Mouse (Mus musculus) limb, embryonic 12.5 days (tissue): ENCODE measurements at regions not wholly inside any gene's neighbourhood (a gene's known extent, or its start where the extent isn't known, plus 50 kb on each side); places are given as distances from the start of the nearest gene placed in this dataset.

Experiments
- ATAC-seq: fragments of 200-750 bp; cut with Nextera tagmentation; 2 replicates; pipeline ENCODE4 v1.8.0; 2017; ENCODE audit warnings: low read depth, moderate TSS enrichment; ENCODE audit not compliant: insufficient number of reproducible peaks, insufficient read depth, low FRiP score, low TSS enrichment
- H3K27ac ChIP-seq: fragments of 300-500 bp; sonication (generic); 2 replicates; pipeline ENCODE4 v1.5.1; 2016; ENCODE audit warnings: mild to moderate bottlenecking, moderate library complexity
- H3K27me3 ChIP-seq: fragments of 300-500 bp; sonication (generic); 2 replicates; pipeline ENCODE4 v1.6.1; 2016; ENCODE audit warnings: mild to moderate bottlenecking, moderate library complexity
- H3K36me3 ChIP-seq: fragments of 300-500 bp; sonication (generic); 2 replicates; pipeline ENCODE4 v1.6.1; 2016; ENCODE audit warnings: mild to moderate bottlenecking, moderate library complexity
- H3K4me1 ChIP-seq: fragments of 300-500 bp; sonication (generic); replicated peaks from 2 replicates; pipeline ENCODE4 v1.6.1; 2016
- H3K4me2 ChIP-seq: fragments of 300-500 bp; sonication (generic); 2 replicates; pipeline ENCODE4 v1.6.1; 2016; ENCODE audit warnings: mild to moderate bottlenecking, moderate library complexity
- H3K4me3 ChIP-seq: fragments of 300-500 bp; sonication (generic); replicated peaks from 2 replicates; pipeline ENCODE4 v1.5.1; 2016; ENCODE audit warnings: mild to moderate bottlenecking
- H3K9ac ChIP-seq: fragments of 300-500 bp; sonication (generic); replicated peaks from 2 replicates; pipeline ENCODE4 v1.6.1; 2016; ENCODE audit warnings: mild to moderate bottlenecking, moderate library complexity
- H3K9me3 ChIP-seq: fragments of 300-500 bp; sonication (generic); 2 replicates; pipeline ENCODE4 v1.6.1; 2016; ENCODE audit warnings: mild to moderate bottlenecking, moderate library complexity
- WGBS: fragments of 180-500 bp; shearing (Covaris S2); methylation state at CpG from one replicate; pipeline ENCODE4 v1.1.7; 2016; 5-methylcytosine and 5-hydroxymethylcytosine counted together

- Histone ChIP-seq H3K27me3 (no peaks in the 10 kb centered on the region), H3K4me3 (no peak overlapping the region), H3K9ac (no peak overlapping the region), H3K9me3 (no peaks in the 10 kb centered on the region; the same call in 1 of the 2 replicates), H3K36me3 (no peaks in the 10 kb centered on the region), H3K27ac (no peak overlapping the region), H3K4me1 (no peaks in the 10 kb centered on the region), H3K4me2 (no peak overlapping the region)
- WGBS, result 52% methylated on average over 3 of the region's 3 CpGs
- no peak for ATAC-seq
Observed at GRCm38 (mm10) chr3:137482546-137482945, 138.9 kb upstream of the Ddit4l start.

GRCm38 (mm10) chr3:137482971-137483370, 138.4 kb upstream of the Ddit4l start:
- ATAC-seq, result no peak
- H3K4me3 ChIP-seq, result no peak overlapping the region

DNA sequence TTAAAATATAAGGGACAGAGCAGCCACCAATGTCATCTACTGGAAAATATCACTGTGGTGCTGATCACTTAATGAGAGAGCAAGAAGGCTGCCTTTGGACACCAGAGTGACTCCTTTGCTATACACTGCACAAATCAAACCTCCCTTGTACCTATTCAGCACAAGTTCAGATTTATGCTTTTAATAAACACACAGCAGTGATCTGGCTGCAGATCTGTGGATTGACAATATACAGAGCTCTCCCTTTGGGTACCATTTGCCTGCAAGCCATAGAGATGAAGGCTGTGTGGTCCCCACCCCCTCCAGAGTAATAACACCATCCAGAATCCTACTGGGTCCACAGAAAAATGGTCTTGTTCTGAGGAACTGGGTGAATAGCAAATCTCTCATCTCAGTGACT, 131.8 kb upstream of the Ddit4l start:
- no peak overlapping the region for H3K4me2 ChIP-seq
- no peak for ATAC-seq

More at GRCm38 (mm10) chr3:137482971-137483370, 138.4 kb upstream of the Ddit4l start:
- 68% methylated on average over 4 of the region's 4 CpGs for WGBS
- Histone ChIP-seq H3K27me3 (no peaks in the 10 kb centered on the region), H3K36me3 (no peaks in the 10 kb centered on the region), H3K4me2 (no peak overlapping the region), H3K4me1 (no peaks in the 10 kb centered on the region), H3K27ac (no peak overlapping the region), H3K9ac (no peak overlapping the region), H3K9me3 (no peaks in the 10 kb centered on the region)

DNA sequence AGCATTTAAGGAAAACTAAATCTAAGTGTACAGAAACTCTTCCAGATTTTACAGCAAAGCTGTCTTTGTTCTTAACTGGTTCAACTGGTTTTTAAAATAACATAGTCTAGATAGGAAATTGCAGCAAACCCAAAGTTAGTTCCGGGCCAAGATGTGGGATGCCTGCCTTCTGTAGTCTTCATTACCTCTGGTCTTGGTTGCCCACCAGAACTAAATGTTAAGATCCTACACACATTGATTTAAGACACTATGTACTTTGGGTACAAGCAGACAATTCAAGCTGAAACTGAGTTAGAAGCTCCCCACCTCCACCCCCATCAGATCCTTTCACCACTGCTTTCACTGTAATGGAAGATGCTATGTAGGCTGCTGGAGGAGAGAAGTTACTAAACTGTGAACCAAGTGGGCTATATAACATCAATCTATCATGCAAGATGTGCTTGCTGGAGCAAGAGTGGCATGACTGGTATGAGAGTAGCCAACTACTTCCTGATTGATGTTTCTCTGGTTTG, 129.8 kb upstream of the Ddit4l start:
- H3K9ac ChIP-seq, result no peak overlapping the region
- H3K27me3 ChIP-seq, result no peaks in the 10 kb centered on the region
- H3K9me3 ChIP-seq, result no peaks in the 10 kb centered on the region
- WGBS, result 80% methylated on average over 1 of the region's 1 CpGs
- no peak overlapping the region for H3K27ac ChIP-seq
- H3K4me1 ChIP-seq, result no peaks in the 10 kb centered on the region
- ATAC-seq, result no peak
- no peak overlapping the region for H3K4me3 ChIP-seq
- H3K4me2 ChIP-seq, result no peak overlapping the region
- H3K36me3 ChIP-seq, result no peaks in the 10 kb centered on the region

More for the DNA sequence above, 131.8 kb upstream of the Ddit4l start:
- Histone ChIP-seq H3K27ac (no peak overlapping the region), H3K9me3 (no peaks in the 10 kb centered on the region), H3K9ac (no peak overlapping the region), H3K4me3 (no peak overlapping the region), H3K4me1 (no peaks in the 10 kb centered on the region), H3K36me3 (no peaks in the 10 kb centered on the region), H3K27me3 (no peaks in the 10 kb centered on the region)

GRCm38 (mm10) chr3:137498343-137498742, 123.1 kb upstream of the Ddit4l start:
- Histone ChIP-seq H3K9ac (no peak overlapping the region), H3K27ac (no peak overlapping the region), H3K4me3 (no peak overlapping the region), H3K27me3 (no peaks in the 10 kb centered on the region), H3K36me3 (no peaks in the 10 kb centered on the region), H3K9me3 (no peaks in the 10 kb centered on the region), H3K4me2 (no peak overlapping the region), H3K4me1 (no peaks in the 10 kb centered on the region)
- 97% methylated on average over 3 of the region's 3 CpGs for WGBS
- no peak for ATAC-seq

- H3K27ac ChIP-seq, result no peak overlapping the region
- 91% methylated on average over 1 of the region's 1 CpGs for WGBS
Observed at GRCm38 (mm10) chr3:137511283-137511682, 110.1 kb upstream of the Ddit4l start.

DNA sequence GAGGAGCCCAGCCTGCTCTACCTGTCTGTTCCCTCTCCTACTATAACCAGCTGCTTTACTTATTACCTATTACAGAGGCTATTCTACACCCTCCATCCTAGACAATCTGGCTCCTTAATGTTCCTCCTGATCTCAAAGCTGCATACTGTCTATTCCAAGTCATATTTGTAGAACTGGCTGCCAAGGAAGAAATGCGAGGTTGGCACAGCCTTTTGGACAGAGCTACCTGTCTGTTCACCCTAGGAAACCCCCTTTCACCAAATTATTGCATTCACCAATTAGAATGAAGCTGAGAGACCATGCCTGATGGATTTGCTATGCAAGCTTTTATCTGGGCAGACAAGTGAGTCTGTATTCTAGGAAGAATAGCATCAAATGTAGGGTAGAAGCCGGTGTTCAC, 109.0 kb upstream of the Ddit4l start:
- Histone ChIP-seq H3K36me3 (no peaks in the 10 kb centered on the region), H3K9me3 (no peaks in the 10 kb centered on the region), H3K4me2 (no peak overlapping the region), H3K27me3 (no peaks in the 10 kb centered on the region), H3K4me1 (peaks cover 8% of the 10 kb centered on the region), H3K9ac (no peak overlapping the region), H3K27ac (no peak overlapping the region), H3K4me3 (no peak overlapping the region)
- WGBS, result 87% methylated on average over 2 of the region's 2 CpGs
- no peak for ATAC-seq

More at GRCm38 (mm10) chr3:137511283-137511682, 110.1 kb upstream of the Ddit4l start:
- Histone ChIP-seq H3K4me1 (peaks cover 6% of the 10 kb centered on the region), H3K4me2 (no peak overlapping the region), H3K9ac (no peak overlapping the region), H3K9me3 (no peaks in the 10 kb centered on the region), H3K36me3 (no peaks in the 10 kb centered on the region), H3K4me3 (no peak overlapping the region), H3K27me3 (no peaks in the 10 kb centered on the region)
- no peak for ATAC-seq

DNA sequence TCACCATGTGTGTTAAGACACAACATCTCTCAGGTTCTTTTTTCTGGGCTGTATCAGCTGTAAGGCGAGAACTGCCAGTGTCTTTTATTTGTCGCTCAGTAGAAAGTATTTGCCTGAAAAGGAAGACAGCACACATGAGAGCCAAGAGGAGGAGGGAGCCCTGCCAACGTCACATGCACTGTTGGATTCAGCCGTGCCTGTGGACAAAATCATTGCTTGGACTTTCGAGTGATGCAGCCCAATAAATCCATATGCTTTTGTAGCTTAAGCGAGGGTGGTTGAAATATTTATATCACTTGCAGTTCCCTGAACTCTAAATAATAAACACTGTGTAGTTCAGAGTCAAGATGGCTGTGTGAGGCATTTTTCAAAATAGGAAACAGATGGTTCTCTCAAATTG, 108.4 kb upstream of the Ddit4l start:
- Histone ChIP-seq H3K9me3 (no peaks in the 10 kb centered on the region), H3K4me1 (peaks cover 14% of the 10 kb centered on the region), H3K36me3 (no peaks in the 10 kb centered on the region), H3K4me3 (no peak overlapping the region), H3K4me2 (no peak overlapping the region), H3K27me3 (no peaks in the 10 kb centered on the region), H3K9ac (no peak overlapping the region), H3K27ac (no peak overlapping the region)
- ATAC-seq, result no peak
- 37% methylated on average over 6 of the region's 6 CpGs for WGBS

- no peak overlapping the region for H3K4me3 ChIP-seq
- no peak for ATAC-seq
Observed at GRCm38 (mm10) chr3:137514238-137514637, 107.2 kb upstream of the Ddit4l start.

DNA sequence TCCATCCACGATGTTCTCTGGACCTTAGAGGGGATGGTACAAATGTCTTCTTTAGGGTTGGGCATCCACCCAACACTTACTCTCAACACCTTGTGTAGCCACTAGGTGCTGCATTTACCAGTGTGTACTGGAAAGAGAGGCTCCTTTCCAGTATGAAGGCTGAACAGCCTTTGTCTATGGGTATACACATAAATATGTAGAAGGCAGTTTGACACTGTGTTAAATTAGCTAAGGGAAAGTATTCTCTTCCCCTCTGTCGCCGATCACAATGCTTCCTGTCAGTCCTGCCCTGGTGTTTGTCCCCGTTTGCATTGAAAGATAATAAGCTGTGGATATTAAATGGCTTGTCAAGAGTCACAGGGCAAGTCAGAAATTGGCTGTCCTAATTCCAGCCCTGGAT, 104.0 kb upstream of the Ddit4l start:
- H3K4me2 ChIP-seq, result no peak overlapping the region
- H3K36me3 ChIP-seq, result no peaks in the 10 kb centered on the region
- H3K4me3 ChIP-seq, result no peak overlapping the region
- peaks cover 16% of the 10 kb centered on the region for H3K4me1 ChIP-seq
- 46% methylated on average over 4 of the region's 4 CpGs for WGBS
- no peaks in the 10 kb centered on the region for H3K27me3 ChIP-seq
- no peak for ATAC-seq
- H3K9ac ChIP-seq, result no peak overlapping the region
- no peaks in the 10 kb centered on the region for H3K9me3 ChIP-seq
- no peak overlapping the region for H3K27ac ChIP-seq

More at GRCm38 (mm10) chr3:137514238-137514637, 107.2 kb upstream of the Ddit4l start:
- Histone ChIP-seq H3K4me1 (peaks cover 16% of the 10 kb centered on the region), H3K27me3 (no peaks in the 10 kb centered on the region), H3K9me3 (no peaks in the 10 kb centered on the region), H3K4me2 (no peak overlapping the region), H3K36me3 (no peaks in the 10 kb centered on the region), H3K27ac (no peak overlapping the region), H3K9ac (no peak overlapping the region)
- WGBS, result 97% methylated on average over 2 of the region's 2 CpGs

DNA sequence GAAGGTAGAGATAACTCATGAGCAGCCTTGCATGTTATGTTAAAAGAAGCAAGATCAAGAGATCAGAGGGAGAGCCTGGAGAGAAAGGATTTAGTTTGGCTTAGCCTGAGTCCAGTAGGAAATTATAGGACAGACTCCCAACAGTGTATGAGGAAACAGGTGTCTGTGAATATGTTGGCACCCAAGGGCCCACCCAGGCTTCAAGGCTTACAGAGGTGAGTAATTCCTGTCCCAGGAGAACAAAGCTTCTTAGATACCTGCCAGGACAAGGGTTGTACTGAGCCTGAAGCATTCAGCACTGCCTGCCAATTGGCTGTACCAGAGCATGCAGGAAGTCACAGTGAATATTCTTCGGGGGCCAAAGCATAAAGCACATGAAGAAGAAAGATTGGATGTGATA, 101.2 kb upstream of the Ddit4l start:
- no peaks in the 10 kb centered on the region for H3K27me3 ChIP-seq
- 86% methylated on average over 1 of the region's 1 CpGs for WGBS

More for the DNA sequence above, 101.2 kb upstream of the Ddit4l start:
- no peak overlapping the region for H3K4me3 ChIP-seq
- H3K4me1 ChIP-seq, result peaks cover 10% of the 10 kb centered on the region; the same call in 1 of the 2 replicates
- no peaks in the 10 kb centered on the region for H3K36me3 ChIP-seq
- no peak overlapping the region for H3K27ac ChIP-seq
- no peak overlapping the region for H3K4me2 ChIP-seq
- no peaks in the 10 kb centered on the region for H3K9me3 ChIP-seq
- ATAC-seq, result no peak
- H3K9ac ChIP-seq, result no peak overlapping the region
